ENCODE assay signal across 8 mouse cellular contexts in the genomic region with DNA sequence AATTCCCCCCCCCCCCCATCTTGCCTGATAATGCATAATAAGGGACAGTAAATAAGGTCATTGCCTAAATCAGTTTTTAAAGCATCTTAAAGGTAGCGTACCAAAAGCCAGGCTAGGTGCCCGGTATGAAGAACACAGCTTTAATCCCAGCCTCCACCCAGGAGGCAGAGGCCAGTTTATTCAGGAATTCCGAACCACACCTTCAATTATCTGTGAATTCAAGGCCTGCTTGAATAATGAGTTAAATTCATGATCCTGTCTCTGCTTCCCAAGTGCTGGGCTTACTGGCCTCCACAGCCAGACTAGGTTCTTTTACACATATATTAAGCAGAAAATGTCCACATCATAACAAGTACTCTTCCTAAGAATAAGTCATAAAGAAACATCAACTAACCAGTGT. TPM values are rescaled to one million over a fixed set of nuclear protein-coding genes. Genes with fewer than 3 reads are reported as not detected.
DNase-seq lines count a peak whose midpoint lies in the region; ATAC-seq and TF ChIP-seq lines count a peak whose summit lies in the region.

No protein-coding gene starts in this region.

- H3K27ac ChIP-seq in gastrocnemius, adult 2 months, result peak overlapping the region; percentile 90
- H3K27ac ChIP-seq in forebrain, embryonic 13.5 days, result no peak overlapping the region
- H3K27ac ChIP-seq in liver, embryonic 15.5 days (replicated peaks), result peak overlapping the region; percentile 41; the same call in 1 of the 2 replicates

- TF ChIP-seq CTCF in gastrocnemius, adult 2 months (IDR thresholded peaks at IDR 0.05), result no peak
- TF ChIP-seq CTCF in C2C12 (IDR thresholded peaks at IDR 0.05; ENCODE audit: control insufficient read depth, insufficient read depth, insufficient read length), result no peak

- peaks cover 20% of the 10 kb centered on the region for H3K36me3 ChIP-seq in C2C12 (ENCODE audit: control insufficient read depth, insufficient read depth)
- H3K36me3 ChIP-seq in forebrain, embryonic 13.5 days (ENCODE audit: poor library complexity, severe bottlenecking), result peaks cover 17% of the 10 kb centered on the region
- H3K36me3 ChIP-seq in liver, embryonic 15.5 days (replicated peaks), result peaks cover 10% of the 10 kb centered on the region

- H3K27me3 ChIP-seq in C2C12 (ENCODE audit: control insufficient read depth, insufficient read depth, insufficient read length), result no peaks in the 10 kb centered on the region
- no peaks in the 10 kb centered on the region for H3K27me3 ChIP-seq in forebrain, embryonic 13.5 days
- no peaks in the 10 kb centered on the region for H3K27me3 ChIP-seq in liver, embryonic 15.5 days

- peak overlapping the region; percentile 83 for H3K4me2 ChIP-seq in forebrain, embryonic 13.5 days
- H3K4me2 ChIP-seq in liver, embryonic 15.5 days, result peak overlapping the region; percentile 98

- peaks cover 41% of the 10 kb centered on the region for H3K79me2 ChIP-seq in C2C12 (ENCODE audit: control insufficient read depth, insufficient read depth)

- intact Hi-C loops in gastrocnemius, adult 2 months (cut with DNase I), result loop anchor here (2.0 kb wide), 1 partner anchor 14 kb away; a partner anchor contains a TSS
- intact Hi-C loops in gastrocnemius, postnatal 36 days (cut with DNase I), result no loop called here

- H3K79me3 ChIP-seq in C2C12 (ENCODE audit: low read depth), result peaks cover 30% of the 10 kb centered on the region

- peak overlapping the region; percentile 97 for H3K4me3 ChIP-seq in gastrocnemius, adult 2 months
- peak overlapping the region; percentile 84 for H3K4me3 ChIP-seq in C2C12 (ENCODE audit: insufficient read depth, poor library complexity, severe bottlenecking)
- H3K4me3 ChIP-seq in forebrain, embryonic 13.5 days, result peak overlapping the region; percentile 85
- peak overlapping the region; percentile 76 for H3K4me3 ChIP-seq in liver, embryonic 15.5 days (replicated peaks)

- no peak for DNase-seq in gastrocnemius, adult 2 months
- DNase-seq in gastrocnemius, postnatal 25 days, result no peak
- DNase-seq in T-cell, adult 2 months (ENCODE audit: low spot score), result no peak
- DNase-seq in urinary bladder, postnatal 4 days (ENCODE audit: low spot score in 2 of 2), result no peak
- DNase-seq in gastrocnemius, postnatal 36 days, result no peak

- H3K4me1 ChIP-seq in forebrain, embryonic 13.5 days, result peaks cover 18% of the 10 kb centered on the region; the same call in 1 of the 2 replicates
- H3K4me1 ChIP-seq in liver, embryonic 15.5 days (replicated peaks), result peaks cover 28% of the 10 kb centered on the region

- H3ac ChIP-seq in C2C12 (ENCODE audit: control insufficient read depth, insufficient read length, low read depth), result peak overlapping the region; percentile 9

- ATAC-seq in forebrain, embryonic 13.5 days, result no peak
- no peak for ATAC-seq in liver, embryonic 15.5 days (ENCODE audit: insufficient read depth)

- WGBS in forebrain, embryonic 13.5 days, result 4% methylated on average over 3 of the region's 3 CpGs
- 39% methylated on average over 3 of the region's 3 CpGs for WGBS in liver, embryonic 15.5 days (ENCODE audit: insufficient replicate concordance)

- no peaks in the 10 kb centered on the region for H3K9me3 ChIP-seq in forebrain, embryonic 13.5 days (replicated peaks)
- no peaks in the 10 kb centered on the region for H3K9me3 ChIP-seq in liver, embryonic 15.5 days (replicated peaks)

- peak overlapping the region; percentile 90 for H3K9ac ChIP-seq in forebrain, embryonic 13.5 days
- H3K9ac ChIP-seq in liver, embryonic 15.5 days, result peak overlapping the region; percentile 72; the same call in 1 of the 2 replicates

TF ChIP-seq in C2C12, 6 proteins besides CTCF, POLR2A, EP300 and RAD21:
- TF ChIP-seq CEBPB (IDR thresholded peaks at IDR 0.05; ENCODE audit: low read depth), result no peak
- no peak for TF ChIP-seq USF1 (IDR thresholded peaks at IDR 0.05; ENCODE audit: low read depth)
- no peak for TF ChIP-seq MAX (IDR thresholded peaks at IDR 0.05)
TF ChIP-seq in C2C12: peak in this region for 0.

RNA-seq across cellular contexts. Expression of a gene that starts 0.6 kb away (rescaled TPM):
- 10 to 100 TPM; 74.4 to 77.5 TPM for total RNA-seq in gastrocnemius, adult 2 months (2021)
- total RNA-seq in gastrocnemius, postnatal 25 days (2021), result 10 to 100 TPM; 42.9 to 51.0 TPM
- polyA plus RNA-seq in C2C12 (2012; fragmentation: generic; extraction: Trizol), result 11.1 TPM
- polyA plus RNA-seq in forebrain, embryonic 13.5 days (2015; fragmentation: Nextera tagmentation; extraction: Ambion mirVana), result 9.8 and 10.4 TPM in 2 replicates
- polyA plus RNA-seq in liver, embryonic 15.5 days (2015; fragmentation: Nextera tagmentation; extraction: Ambion mirVana), result 4.9 and 5.0 TPM in 2 replicates
- 10 to 100 TPM; 53.6 to 61.4 TPM for total RNA-seq in gastrocnemius, postnatal 36 days (2021)

RNA-seq across cellular contexts. Expression of a gene that starts 14.8 kb away (rescaled TPM):
- 10 to 100 TPM; 16.5 to 16.7 TPM for total RNA-seq in gastrocnemius, adult 2 months (2021)
- 10 to 100 TPM; 14.3 to 16.4 TPM for total RNA-seq in gastrocnemius, postnatal 25 days (2021)
- polyA plus RNA-seq in C2C12 (2012; fragmentation: generic; extraction: Trizol), result 24.7 TPM
- 103 and 118 TPM in 2 replicates for polyA plus RNA-seq in forebrain, embryonic 13.5 days (2015; fragmentation: Nextera tagmentation; extraction: Ambion mirVana)
- polyA plus RNA-seq in liver, embryonic 15.5 days (2015; fragmentation: Nextera tagmentation; extraction: Ambion mirVana), result 39.7 and 53.6 TPM in 2 replicates
- 10 to 100 TPM; 15.2 to 17.6 TPM for total RNA-seq in gastrocnemius, postnatal 36 days (2021)

RNA-seq across cellular contexts. Expression of a gene that starts 14.9 kb away (rescaled TPM):
- total RNA-seq in gastrocnemius, adult 2 months (2021), result 1 to 10 TPM; 4.6 to 7.0 TPM
- 1 to 10 TPM; 3.5 to 4.7 TPM for total RNA-seq in gastrocnemius, postnatal 25 days (2021)
- 24.7 TPM for polyA plus RNA-seq in C2C12 (2012; fragmentation: generic; extraction: Trizol)
- polyA plus RNA-seq in forebrain, embryonic 13.5 days (2015; fragmentation: Nextera tagmentation; extraction: Ambion mirVana), result 37.4 and 40.7 TPM in 2 replicates
- 14.2 and 15.3 TPM in 2 replicates for polyA plus RNA-seq in liver, embryonic 15.5 days (2015; fragmentation: Nextera tagmentation; extraction: Ambion mirVana)
- 1 to 10 TPM; 4.5 to 5.0 TPM for total RNA-seq in gastrocnemius, postnatal 36 days (2021)
